Comparison of ENCODE assay signal across 9 mouse cellular contexts in genomic region chr8:108931837-108932236, GRCm38 (mm10).
DNase-seq lines count a peak whose midpoint lies in the region; ATAC-seq and TF ChIP-seq lines count a peak whose summit lies in the region.
"Had no signal": no experiment of that assay in that cellular context is flagged by ENCODE, and none has a peak within 500 bp of the region (broad histone marks: within the 10 kb centered on the region; RNA-seq: fewer than 3 reads in every experiment).

No protein-coding gene starts in this region.

- no peaks in the 10 kb centered on the region for H3K9me3 ChIP-seq in embryonic facial prominence, embryonic 13.5 days
- no peaks in the 10 kb centered on the region for H3K9me3 ChIP-seq in embryonic facial prominence, embryonic 10.5 days
- no peaks in the 10 kb centered on the region for H3K9me3 ChIP-seq in lung, embryonic 16.5 days (ENCODE audit: control insufficient read depth, low read length)
- no peaks in the 10 kb centered on the region for H3K9me3 ChIP-seq in forebrain, postnatal 0 days (ENCODE audit: low read length)
- no peaks in the 10 kb centered on the region for H3K9me3 ChIP-seq in midbrain, embryonic 16.5 days (replicated peaks; ENCODE audit: control insufficient read depth, low read length, poor library complexity, severe bottlenecking)

- no peak for DNase-seq in embryonic facial prominence, embryonic 10.5 days (ENCODE audit: low spot score)
- no peak for DNase-seq in lung, adult 18-20 months
- DNase-seq in forebrain, postnatal 0 days, result peak; percentile 75
- DNase-seq in cerebellum, adult 11 months, result no peak
- DNase-seq: left cerebral cortex, postnatal 4 days had no signal

- no peak for ATAC-seq in embryonic facial prominence, embryonic 13.5 days (ENCODE audit: insufficient number of reproducible peaks, insufficient read depth, low FRiP score, low TSS enrichment, low read depth)
- peak; percentile 65 for ATAC-seq in lung, embryonic 16.5 days (ENCODE audit: low read depth)
- ATAC-seq in forebrain, postnatal 0 days, result peak; percentile 88
- ATAC-seq in midbrain, embryonic 16.5 days, result no peak
- ATAC-seq in inflammation-experienced regulatory T-cells, adult 6 months, result no peak

- H3K4me1 ChIP-seq in embryonic facial prominence, embryonic 13.5 days, result peaks cover 26% of the 10 kb centered on the region
- H3K4me1 ChIP-seq in embryonic facial prominence, embryonic 10.5 days, result peaks cover 25% of the 10 kb centered on the region
- peaks cover 9% of the 10 kb centered on the region for H3K4me1 ChIP-seq in lung, embryonic 16.5 days (replicated peaks; ENCODE audit: control insufficient read depth, insufficient read depth, low read length)
- H3K4me1 ChIP-seq in forebrain, postnatal 0 days (ENCODE audit: insufficient read depth), result 0 out of 2 replicates have a peak, but pooled peaks cover 7% of the 10 kb centered on the region
- peaks cover 26% of the 10 kb centered on the region for H3K4me1 ChIP-seq in midbrain, embryonic 16.5 days (ENCODE audit: control insufficient read depth, insufficient read depth, low read length)

- H3K4me2 ChIP-seq in embryonic facial prominence, embryonic 13.5 days, result no peak overlapping the region
- H3K4me2 ChIP-seq in lung, embryonic 16.5 days (ENCODE audit: low read depth, low read length), result peak overlapping the region; percentile 19; the same call in 1 of the 2 replicates
- H3K4me2 ChIP-seq in forebrain, postnatal 0 days (ENCODE audit: low read depth), result peak overlapping the region; percentile 15; the same call in 1 of the 2 replicates
- no peak overlapping the region for H3K4me2 ChIP-seq in midbrain, embryonic 16.5 days (ENCODE audit: low read length)

- peaks cover 25% of the 10 kb centered on the region for H3K36me3 ChIP-seq in embryonic facial prominence, embryonic 13.5 days
- peaks cover 44% of the 10 kb centered on the region for H3K36me3 ChIP-seq in embryonic facial prominence, embryonic 10.5 days (replicated peaks)
- peaks cover 16% of the 10 kb centered on the region for H3K36me3 ChIP-seq in lung, embryonic 16.5 days (ENCODE audit: control insufficient read depth, insufficient read depth, low read length)
- H3K36me3 ChIP-seq in forebrain, postnatal 0 days (ENCODE audit: insufficient read depth), result no peaks in the 10 kb centered on the region
- H3K36me3 ChIP-seq in midbrain, embryonic 16.5 days (ENCODE audit: control insufficient read depth, insufficient read depth, low read length), result peaks cover 4% of the 10 kb centered on the region; the same call in 1 of the 2 replicates

- 0 out of 2 replicates have a peak overlapping the region, but pooled peaks have one; percentile 14 for H3K27ac ChIP-seq in embryonic facial prominence, embryonic 13.5 days
- no peak overlapping the region for H3K27ac ChIP-seq in embryonic facial prominence, embryonic 10.5 days (replicated peaks)
- no peak overlapping the region for H3K27ac ChIP-seq in lung, embryonic 16.5 days (ENCODE audit: low read length)
- H3K27ac ChIP-seq in forebrain, postnatal 0 days (ENCODE audit: low read depth, low read length), result no peak overlapping the region
- H3K27ac ChIP-seq in midbrain, embryonic 16.5 days (ENCODE audit: low read length), result peak overlapping the region; percentile 26

- no peak overlapping the region for H3K9ac ChIP-seq in embryonic facial prominence, embryonic 13.5 days
- H3K9ac ChIP-seq in lung, embryonic 16.5 days (ENCODE audit: low read length), result no peak overlapping the region
- peak overlapping the region; percentile 25; the same call in 1 of the 2 replicates for H3K9ac ChIP-seq in forebrain, postnatal 0 days
- no peak overlapping the region for H3K9ac ChIP-seq in midbrain, embryonic 16.5 days (ENCODE audit: low read depth, low read length)

- no peak overlapping the region for H3K4me3 ChIP-seq in embryonic facial prominence, embryonic 13.5 days
- no peak overlapping the region for H3K4me3 ChIP-seq in embryonic facial prominence, embryonic 10.5 days
- H3K4me3 ChIP-seq in lung, embryonic 16.5 days (ENCODE audit: low read length), result no peak overlapping the region
- H3K4me3 ChIP-seq in forebrain, postnatal 0 days (ENCODE audit: low read depth, low read length), result no peak overlapping the region
- no peak overlapping the region for H3K4me3 ChIP-seq in midbrain, embryonic 16.5 days (ENCODE audit: low read depth, low read length)

- WGBS in embryonic facial prominence, embryonic 13.5 days, result 50% methylated on average over 13 of the region's 13 CpGs
- 78% methylated on average over 13 of the region's 13 CpGs for WGBS in embryonic facial prominence, embryonic 10.5 days
- WGBS in lung, embryonic 16.5 days, result 48% methylated on average over 13 of the region's 13 CpGs
- WGBS in forebrain, postnatal 0 days, result 23% methylated on average over 13 of the region's 13 CpGs
- 34% methylated on average over 13 of the region's 13 CpGs for WGBS in midbrain, embryonic 16.5 days

- no peak for TF ChIP-seq CTCF in forebrain, postnatal 0 days (IDR thresholded peaks at IDR 0.05; ENCODE audit: low read depth)

- no peaks in the 10 kb centered on the region for H3K27me3 ChIP-seq in embryonic facial prominence, embryonic 13.5 days
- H3K27me3 ChIP-seq in embryonic facial prominence, embryonic 10.5 days (replicated peaks; ENCODE audit: low read depth, poor library complexity, severe bottlenecking), result no peaks in the 10 kb centered on the region
- no peaks in the 10 kb centered on the region for H3K27me3 ChIP-seq in lung, embryonic 16.5 days (ENCODE audit: control insufficient read depth, insufficient read depth, low read depth, low read length)
- H3K27me3 ChIP-seq in forebrain, postnatal 0 days (ENCODE audit: insufficient read depth, low read length), result no peaks in the 10 kb centered on the region
- H3K27me3 ChIP-seq in midbrain, embryonic 16.5 days (ENCODE audit: control insufficient read depth, insufficient read depth, low read depth, low read length), result no peaks in the 10 kb centered on the region

Comparison
In these comparisons a context has a peak if more than half of its experiments do, and no peak if none do; other contexts are left out.
1. H3K27ac ChIP-seq: peak in embryonic facial prominence, embryonic 13.5 days (single experiment) and midbrain, embryonic 16.5 days (single experiment); none in embryonic facial prominence, embryonic 10.5 days (single experiment), lung, embryonic 16.5 days (single experiment) and forebrain, postnatal 0 days (single experiment).
2. ATAC-seq: peak in lung, embryonic 16.5 days (single experiment) and forebrain, postnatal 0 days (single experiment); none in embryonic facial prominence, embryonic 13.5 days (single experiment), midbrain, embryonic 16.5 days (single experiment) and inflammation-experienced regulatory T-cells, adult 6 months (single experiment).
3. H3K4me2 ChIP-seq: peak in lung, embryonic 16.5 days (single experiment) and forebrain, postnatal 0 days (single experiment); none in embryonic facial prominence, embryonic 13.5 days (single experiment) and midbrain, embryonic 16.5 days (single experiment).